Comparison of ENCODE assay signal across 9 mouse cellular contexts in the genomic region with DNA sequence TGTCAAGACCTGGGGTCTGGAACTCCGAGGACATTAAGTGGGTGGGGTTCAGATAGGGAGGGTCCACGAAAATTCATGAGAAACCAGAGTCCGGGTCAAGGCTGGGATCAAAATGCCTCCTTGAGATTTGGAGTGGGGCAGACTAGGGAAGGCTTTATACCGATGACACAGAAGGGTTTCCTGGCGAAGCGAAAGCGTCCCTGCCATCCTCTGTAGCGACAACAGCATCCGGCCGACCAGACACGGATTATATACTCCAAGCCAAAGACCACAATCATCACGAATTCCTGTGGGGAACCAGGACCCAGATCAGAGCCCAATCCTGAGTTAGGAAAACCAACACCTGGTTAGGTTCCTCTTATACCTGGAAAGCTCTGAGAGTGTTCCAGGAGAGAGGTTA. TPM values are rescaled to one million over a fixed set of nuclear protein-coding genes. Genes with fewer than 3 reads are reported as not detected.
DNase-seq lines count a peak whose midpoint lies in the region; ATAC-seq and TF ChIP-seq lines count a peak whose summit lies in the region.
"Had no signal": no experiment of that assay in that cellular context is flagged by ENCODE, and none has a peak within 500 bp of the region (broad histone marks: within the 10 kb centered on the region; RNA-seq: fewer than 3 reads in every experiment).

No protein-coding gene starts in this region.

- peak overlapping the region; percentile 54; the same call in 1 of the 2 replicates for H3K9ac ChIP-seq in embryonic facial prominence, embryonic 14.5 days (ENCODE audit: low read depth, low read length)
- H3K9ac ChIP-seq in intestine, embryonic 15.5 days, result no peak overlapping the region; the same call in 1 of the 2 replicates

- no peak overlapping the region for H3ac ChIP-seq in myocyte (ENCODE audit: control insufficient read depth, insufficient read length)

- no peaks in the 10 kb centered on the region for H3K9me3 ChIP-seq in embryonic facial prominence, embryonic 14.5 days (ENCODE audit: control insufficient read depth, low read length)
- H3K9me3 ChIP-seq in intestine, embryonic 15.5 days, result no peaks in the 10 kb centered on the region

- H3K4me1 ChIP-seq in embryonic facial prominence, embryonic 14.5 days (ENCODE audit: control insufficient read depth, insufficient read depth, low read length), result peaks cover 11% of the 10 kb centered on the region
- peaks cover 11% of the 10 kb centered on the region; the same call in 1 of the 2 replicates for H3K4me1 ChIP-seq in intestine, embryonic 15.5 days (replicated peaks)

- TF ChIP-seq CTCF in layer of hippocampus, adult 2 months (conservative IDR thresholded peaks at IDR 0.05), result no peak

- no peaks in the 10 kb centered on the region for H3K36me3 ChIP-seq in embryonic facial prominence, embryonic 14.5 days (ENCODE audit: control insufficient read depth, insufficient read depth, low read length)
- no peaks in the 10 kb centered on the region for H3K36me3 ChIP-seq in intestine, embryonic 15.5 days
- peaks cover 3% of the 10 kb centered on the region for H3K36me3 ChIP-seq in myocyte (ENCODE audit: control insufficient read depth, insufficient read depth)

- no peaks in the 10 kb centered on the region for H3K27me3 ChIP-seq in embryonic facial prominence, embryonic 14.5 days (replicated peaks; ENCODE audit: control insufficient read depth, insufficient read depth, low read length)
- peaks cover 9% of the 10 kb centered on the region; the same call in 1 of the 2 replicates for H3K27me3 ChIP-seq in intestine, embryonic 15.5 days (replicated peaks)
- H3K27me3 ChIP-seq in myocyte (ENCODE audit: control insufficient read depth, insufficient read depth, insufficient read length), result no peaks in the 10 kb centered on the region

- H3K4me3 ChIP-seq in layer of hippocampus, adult 2 months, result peak overlapping the region; percentile 46
- H3K4me3 ChIP-seq in embryonic facial prominence, embryonic 14.5 days (ENCODE audit: low read depth, low read length), result peak overlapping the region; percentile 40
- H3K4me3 ChIP-seq in intestine, embryonic 15.5 days (replicated peaks), result peak overlapping the region; percentile 32
- H3K4me3 ChIP-seq in myocyte, result no peak overlapping the region

- no peak for ATAC-seq in embryonic facial prominence, embryonic 14.5 days (ENCODE audit: low read depth)
- 0 out of 2 replicates have a peak, but pooled peaks have one; percentile 2 for ATAC-seq in intestine, embryonic 15.5 days
- ATAC-seq in monocyte, adult 5-6 weeks (replicated peaks; ENCODE audit: insufficient number of reproducible peaks, low FRiP score, low TSS enrichment, poor library complexity, severe bottlenecking), result no peak

- WGBS in embryonic facial prominence, embryonic 14.5 days, result 23% methylated on average over 12 of the region's 12 CpGs
- 21% methylated on average over 12 of the region's 12 CpGs for WGBS in intestine, embryonic 15.5 days

- DNase-seq in layer of hippocampus, adult 2 months (ENCODE audit: low spot score in 2 of 2), result no peak
- no peak for DNase-seq in layer of hippocampus, adult 18-20 months (ENCODE audit: low spot score in 2 of 2)
- DNase-seq in embryonic facial prominence, embryonic 14.5 days (ENCODE audit: low spot score), result no peak
- no peak for DNase-seq in layer of hippocampus, postnatal 10 days (ENCODE audit: low spot score in 2 of 2)
- DNase-seq in spleen, adult 18-20 months, result no peak

- H3K4me2 ChIP-seq in embryonic facial prominence, embryonic 14.5 days (ENCODE audit: low read depth, low read length), result peak overlapping the region; percentile 82
- H3K4me2 ChIP-seq in intestine, embryonic 15.5 days (replicated peaks), result peak overlapping the region; percentile 86
- peak overlapping the region; percentile 63 for H3K4me2 ChIP-seq in myocyte (ENCODE audit: low read depth)

- 0 out of 2 replicates have a peak overlapping the region, but pooled peaks have one; percentile 62 for H3K27ac ChIP-seq in layer of hippocampus, adult 2 months
- no peak overlapping the region for H3K27ac ChIP-seq in embryonic facial prominence, embryonic 14.5 days (replicated peaks; ENCODE audit: low read depth, low read length)
- no peak overlapping the region for H3K27ac ChIP-seq in intestine, embryonic 15.5 days
- H3K27ac ChIP-seq: macrophage had no signal

- TF ChIP-seq POLR2A in myocyte (IDR thresholded peaks at IDR 0.05; ENCODE audit: insufficient read length, low read depth), result no peak

- no peaks in the 10 kb centered on the region for H3K79me2 ChIP-seq in myocyte (ENCODE audit: control insufficient read depth, insufficient read depth)

TF ChIP-seq in myocyte, 11 proteins besides CTCF, POLR2A, EP300 and RAD21:
- no peak for TF ChIP-seq USF1 (IDR thresholded peaks at IDR 0.05; ENCODE audit: low read depth)
- TF ChIP-seq POLR2AphosphoS2 (IDR thresholded peaks at IDR 0.05; ENCODE audit: insufficient read length, low read depth), result no peak
- no peak for TF ChIP-seq TCF3 (IDR thresholded peaks at IDR 0.05; ENCODE audit: insufficient read length, low read depth)
- TF ChIP-seq MYOG (IDR thresholded peaks at IDR 0.05; ENCODE audit: control insufficient read depth in 1 of 3, insufficient read depth in 1 of 3, insufficient read length in 2 of 3, low read depth in 2 of 3), result no peak
- TF ChIP-seq REST (IDR thresholded peaks at IDR 0.05; ENCODE audit: insufficient read depth, insufficient read length), result no peak
- TF ChIP-seq TCF12 (IDR thresholded peaks at IDR 0.05; ENCODE audit: insufficient read depth, poor library complexity, severe bottlenecking), result no peak
- no peak for TF ChIP-seq E2F4 (IDR thresholded peaks at IDR 0.05; ENCODE audit: insufficient read depth)
- no peak for TF ChIP-seq SRF (IDR thresholded peaks at IDR 0.05; ENCODE audit: control insufficient read depth, insufficient read length, low read depth)
- TF ChIP-seq MAX (IDR thresholded peaks at IDR 0.05; ENCODE audit: low read depth), result no peak
- TF ChIP-seq CEBPB (IDR thresholded peaks at IDR 0.05; ENCODE audit: insufficient read depth, poor library complexity, severe bottlenecking), result no peak
- no peak for TF ChIP-seq MYOD1 (IDR thresholded peaks at IDR 0.05; ENCODE audit: control insufficient read depth in 1 of 3, insufficient read length in 2 of 3, low read depth in 2 of 3)
TF ChIP-seq in myocyte: peak in this region for 0.

RNA-seq across cellular contexts. Expression of gene Kcnq4, which starts 31.6 kb away (rescaled TPM):
- total RNA-seq in layer of hippocampus, adult 2 months (2021), result 1 to 10 TPM; 4.2 to 4.3 TPM
- total RNA-seq in layer of hippocampus, adult 18-20 months (2021), result 1 to 10 TPM; 3.7 to 4.4 TPM
- 3.2 and 3.9 TPM in 2 replicates for polyA plus RNA-seq in embryonic facial prominence, embryonic 14.5 days (2014; fragmentation: Nextera tagmentation; extraction: Ambion mirVana)
- polyA plus RNA-seq in intestine, embryonic 15.5 days (2015; fragmentation: Nextera tagmentation; extraction: Ambion mirVana), result 2.2 and 2.3 TPM in 2 replicates
- polyA plus RNA-seq in myocyte (2012; fragmentation: generic; extraction: Trizol), result 23.1 TPM
- not detected in 3 replicates for total RNA-seq in monocyte, adult 5-6 weeks (2017)
- total RNA-seq in layer of hippocampus, postnatal 10 days (2021), result 1 to 10 TPM; 8.8 TPM
- polyA plus RNA-seq: macrophage had no signal

RNA-seq across cellular contexts. Expression of gene Cited4, which starts 50.4 kb away (rescaled TPM):
- 1 to 10 TPM; 2.0 TPM for total RNA-seq in layer of hippocampus, adult 2 months (2021)
- 1 to 10 TPM; 1.4 to 1.7 TPM for total RNA-seq in layer of hippocampus, adult 18-20 months (2021)
- polyA plus RNA-seq in embryonic facial prominence, embryonic 14.5 days (2014; fragmentation: Nextera tagmentation; extraction: Ambion mirVana), result 3.4 and 4.7 TPM in 2 replicates
- polyA plus RNA-seq in intestine, embryonic 15.5 days (2015; fragmentation: Nextera tagmentation; extraction: Ambion mirVana), result 2.4 and 2.8 TPM in 2 replicates
- not detected for polyA plus RNA-seq in myocyte (2012; fragmentation: generic; extraction: Trizol)
- total RNA-seq in monocyte, adult 5-6 weeks (2017), result 2.3 to 15.8 TPM (median 14.1 TPM) in 3 replicates
- total RNA-seq in layer of hippocampus, postnatal 10 days (2021), result 1 to 10 TPM; 3.5 to 4.5 TPM
- polyA plus RNA-seq: macrophage had no signal
